Mouse (Mus musculus): ENCODE results near the gene Slc5a5. TPM values are rescaled to one million over a fixed set of nuclear protein-coding genes. Genes with fewer than 3 reads are reported as not detected.

Slc5a5 gene
- polyA plus RNA-seq, 1 experiment from 2014 or later, result 1.6 TPM

DNA sequence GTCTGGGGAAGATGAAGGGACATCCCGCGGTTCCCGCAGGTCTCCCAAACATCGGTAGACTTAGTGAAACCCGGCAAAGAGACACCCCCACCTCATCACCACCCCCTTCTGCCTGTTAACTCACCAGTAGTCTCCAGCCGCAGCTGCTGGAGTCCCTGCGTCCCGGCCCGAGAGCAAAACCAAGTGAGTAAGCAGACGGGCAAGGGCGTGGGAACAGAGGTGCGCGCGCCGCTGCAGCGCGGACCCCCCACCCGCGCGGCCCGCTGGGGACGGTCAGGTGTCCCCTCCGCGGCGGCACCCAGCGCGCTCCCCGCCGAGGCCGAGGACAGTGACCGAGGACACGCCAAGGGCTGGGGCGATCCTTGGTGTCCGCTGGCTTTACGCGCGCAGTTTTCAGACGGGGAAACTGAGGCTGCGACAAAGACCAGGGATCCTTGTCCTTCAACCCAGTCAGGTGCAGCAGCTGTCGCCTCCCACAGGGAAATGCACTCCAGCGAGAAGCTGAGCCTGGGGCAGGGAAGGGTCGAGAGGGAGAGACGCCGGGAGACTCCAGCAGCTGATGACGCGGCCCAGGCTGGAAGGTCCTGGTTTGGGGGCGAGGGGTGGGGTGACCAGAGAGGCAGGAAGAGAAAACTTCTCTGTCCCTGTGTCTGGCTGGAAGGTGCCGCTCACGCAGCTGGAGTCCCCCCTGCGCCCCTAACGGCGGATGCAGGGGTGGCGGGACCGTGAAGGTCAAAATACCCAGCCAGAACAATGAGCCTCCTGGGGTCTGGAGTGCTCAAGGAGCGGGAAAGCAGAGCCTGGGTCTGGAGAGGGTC lies 29.5 kb downstream of the Slc5a5 start, which contains the start of gene Kcnn1:
Gene Kcnn1 (minus strand): TSS at position 435 of the 818 bp plus-strand sequence.
- Histone ChIP-seq H3K9ac (peak within 1 kb of the TSS; percentile 80), H3K4me2 (peak within 1 kb of the TSS; percentile 96), H3K9me3 (no peaks in the 10 kb centered on the region), H3K4me3 (peak within 1 kb of the TSS; percentile 58), H3K36me3 (peaks cover 6% of the 10 kb centered on the region), H3K4me1 (replicated peaks) (peaks cover 66% of the 10 kb centered on the region), H3K27me3 (peaks cover 17% of the 10 kb centered on the region; the same call in 1 of the 2 replicates), H3K27ac (replicated peaks) (peak within 1 kb of the TSS; percentile 97)
- WGBS, result under 1% methylated on average over 55 of the region's 55 CpGs
- no peak for ATAC-seq (ENCODE audit: low read depth)

DNA sequence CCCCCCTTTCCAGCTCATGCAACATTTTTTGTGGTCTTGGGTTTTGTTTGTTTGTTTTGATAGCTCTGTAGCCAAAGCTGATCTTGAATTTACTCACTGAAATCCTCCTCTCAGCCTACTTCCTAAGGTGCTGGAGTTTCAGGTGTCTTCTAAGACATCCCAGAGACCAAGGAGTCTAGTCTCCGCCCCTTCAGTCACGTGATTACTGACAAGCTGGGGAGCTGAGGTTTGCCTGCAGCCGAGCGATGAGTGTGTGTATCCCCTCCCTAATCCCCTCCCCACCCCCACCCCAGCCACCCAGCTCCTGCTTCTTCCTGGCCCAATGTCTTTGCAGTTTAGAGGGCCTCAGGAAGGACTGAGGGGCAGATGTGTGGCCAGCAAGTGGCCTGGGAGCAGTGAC lies 35.0 kb downstream of the Slc5a5 start:
- no peak for ATAC-seq (ENCODE audit: low read depth)
- Histone ChIP-seq H3K27me3 (peaks cover 13% of the 10 kb centered on the region; the same call in 1 of the 2 replicates), H3K4me1 (replicated peaks) (peaks cover 57% of the 10 kb centered on the region), H3K9me3 (no peaks in the 10 kb centered on the region), H3K9ac (peak overlapping the region; percentile 26; the same call in 1 of the 2 replicates), H3K4me2 (peak overlapping the region; percentile 69; the same call in 1 of the 2 replicates), H3K27ac (replicated peaks) (no peak overlapping the region), H3K36me3 (peaks cover 11% of the 10 kb centered on the region; the same call in 1 of the 2 replicates), H3K4me3 (no peak overlapping the region)
- WGBS, result 7% methylated on average over 4 of the region's 4 CpGs

DNA sequence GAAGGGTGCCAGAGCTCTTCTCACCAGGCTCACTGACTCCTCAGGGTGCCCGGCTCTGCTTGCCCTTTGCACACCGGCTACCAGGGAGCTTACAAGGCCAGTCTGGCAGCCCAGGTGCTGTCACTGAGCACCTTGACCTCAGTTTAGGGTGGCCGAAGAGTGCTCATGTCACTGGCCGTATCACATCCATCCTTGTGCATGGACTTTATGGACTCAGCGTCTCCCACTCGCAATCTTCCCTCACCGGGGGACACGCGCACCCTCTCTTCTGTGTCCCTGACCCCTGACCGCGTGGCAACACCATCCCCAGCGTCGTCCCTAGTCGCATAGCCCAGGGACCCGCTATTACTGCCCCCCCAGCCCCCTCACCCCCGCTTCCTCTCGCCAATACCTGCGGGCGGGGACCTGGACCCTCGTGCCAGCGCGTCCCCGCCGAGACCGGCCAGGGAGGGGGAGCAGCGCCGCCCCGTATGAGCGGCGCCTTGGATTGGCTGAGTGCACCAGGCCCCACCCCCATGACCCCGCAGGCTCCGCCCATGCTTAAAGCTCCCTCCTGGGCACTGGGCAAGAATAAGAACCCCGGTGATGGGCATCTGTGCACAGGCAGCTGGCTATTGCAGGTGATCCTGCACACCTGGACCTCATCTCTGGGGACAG lies 35.9 kb downstream of the Slc5a5 start:
- Histone ChIP-seq H3K4me3 (peak overlapping the region; percentile 47), H3K27me3 (0 out of 2 replicates have a peak, but pooled peaks cover 5% of the 10 kb centered on the region), H3K9ac (peak overlapping the region; percentile 65), H3K9me3 (no peaks in the 10 kb centered on the region), H3K4me2 (peak overlapping the region; percentile 69), H3K36me3 (peaks cover 14% of the 10 kb centered on the region; the same call in 1 of the 2 replicates), H3K4me1 (replicated peaks) (peaks cover 56% of the 10 kb centered on the region), H3K27ac (replicated peaks) (no peak overlapping the region; the same call in 1 of the 2 replicates)
- ATAC-seq (ENCODE audit: low read depth), result peak; percentile 75
- 6% methylated on average over 33 of the region's 33 CpGs for WGBS

DNA sequence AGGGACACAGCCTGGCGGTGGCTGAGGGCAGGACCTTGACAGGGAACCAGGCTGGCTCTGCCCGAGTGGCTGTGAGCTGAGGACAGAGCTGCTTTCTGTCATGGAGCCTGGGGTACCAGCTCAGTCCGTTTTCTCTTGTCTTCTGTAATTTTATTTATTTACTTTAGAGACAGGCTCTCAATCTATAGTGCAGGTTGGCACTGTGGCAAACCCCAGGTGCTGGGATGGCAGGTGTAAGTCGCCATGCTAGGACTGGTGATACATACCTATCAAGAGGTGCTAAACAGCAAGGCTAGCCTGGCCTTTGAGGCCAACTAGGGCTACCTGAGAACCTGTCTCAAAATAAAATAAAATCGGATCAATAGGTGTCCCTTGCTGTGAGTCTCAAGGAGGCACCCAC lies 36.5 kb downstream of the Slc5a5 start:
- peak overlapping the region; percentile 8; the same call in 1 of the 2 replicates for H3K9ac ChIP-seq
- no peaks in the 10 kb centered on the region for H3K9me3 ChIP-seq
- no peaks in the 10 kb centered on the region for H3K27me3 ChIP-seq
- peak overlapping the region; percentile 47 for H3K4me3 ChIP-seq
- no peak for ATAC-seq (ENCODE audit: low read depth)
- 68% methylated on average over 5 of the region's 5 CpGs for WGBS
- H3K27ac ChIP-seq (replicated peaks), result no peak overlapping the region
- peaks cover 14% of the 10 kb centered on the region; the same call in 1 of the 2 replicates for H3K36me3 ChIP-seq
- peak overlapping the region; percentile 69 for H3K4me2 ChIP-seq
- H3K4me1 ChIP-seq (replicated peaks), result peaks cover 52% of the 10 kb centered on the region

DNA sequence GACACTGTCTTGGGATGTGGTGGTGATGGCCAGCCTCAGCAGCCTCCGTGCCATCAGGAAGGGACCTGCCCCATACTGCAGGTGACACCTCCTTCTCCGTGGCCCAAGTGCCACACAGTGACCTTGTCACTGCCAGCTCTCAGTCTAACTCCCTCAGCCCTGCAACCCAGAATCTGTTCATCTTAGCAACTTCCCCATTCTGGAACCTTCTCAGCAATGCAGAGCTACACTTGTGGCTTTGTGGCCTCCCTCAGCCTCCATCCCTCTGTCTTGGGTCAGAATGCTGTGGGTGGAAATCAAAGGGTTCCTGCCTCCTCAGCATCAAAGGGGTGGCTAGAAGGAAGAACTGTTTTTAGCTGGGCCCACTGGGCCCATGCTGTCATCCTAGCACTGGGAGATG lies 38.7 kb downstream of the Slc5a5 start:
- no peaks in the 10 kb centered on the region for H3K27me3 ChIP-seq
- H3K4me3 ChIP-seq, result no peak overlapping the region
- peaks cover 16% of the 10 kb centered on the region; the same call in 1 of the 2 replicates for H3K36me3 ChIP-seq
- no peak overlapping the region for H3K27ac ChIP-seq (replicated peaks)
- H3K4me2 ChIP-seq, result no peak overlapping the region
- no peak for ATAC-seq (ENCODE audit: low read depth)
- peaks cover 49% of the 10 kb centered on the region for H3K4me1 ChIP-seq (replicated peaks)
- 91% methylated on average over 2 of the region's 2 CpGs for WGBS
- no peaks in the 10 kb centered on the region for H3K9me3 ChIP-seq
- no peak overlapping the region for H3K9ac ChIP-seq

DNA sequence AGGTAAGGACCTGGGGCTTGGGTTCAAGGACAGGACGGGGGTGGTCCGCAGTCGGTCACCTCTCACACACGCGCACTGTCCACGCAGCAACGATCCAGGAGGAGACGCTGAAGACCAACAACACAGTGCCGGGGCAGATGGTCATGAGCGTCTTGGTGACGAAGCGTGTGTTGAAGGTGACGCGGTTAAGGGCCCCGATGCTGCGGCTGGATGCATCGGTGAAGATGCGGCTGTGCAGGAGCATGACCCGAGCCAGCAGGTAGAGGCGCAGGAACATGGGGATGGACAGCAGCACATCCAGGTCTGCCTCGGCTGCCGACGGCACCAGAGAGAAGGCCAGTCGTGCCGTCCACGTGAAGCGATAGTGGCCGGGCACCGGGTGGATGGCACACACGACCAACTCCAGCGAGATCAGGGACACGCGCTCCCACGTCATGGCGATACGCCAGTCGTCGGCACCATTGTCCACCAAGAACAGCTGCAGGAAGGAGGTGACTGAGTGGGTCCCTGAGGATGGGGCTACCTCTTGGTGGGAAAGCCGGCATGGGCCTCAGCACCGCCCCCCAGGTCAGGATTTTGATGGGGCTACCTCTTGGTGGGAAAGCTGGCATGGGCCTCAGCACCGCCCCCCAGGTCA lies 39.8 kb downstream of the Slc5a5 start:
- H3K9me3 ChIP-seq, result no peaks in the 10 kb centered on the region
- H3K27ac ChIP-seq (replicated peaks), result no peak overlapping the region
- no peak overlapping the region for H3K4me2 ChIP-seq
- peaks cover 16% of the 10 kb centered on the region; the same call in 1 of the 2 replicates for H3K36me3 ChIP-seq
- H3K4me1 ChIP-seq (replicated peaks), result peaks cover 39% of the 10 kb centered on the region
- WGBS, result 94% methylated on average over 41 of the region's 41 CpGs
- no peak overlapping the region for H3K4me3 ChIP-seq
- H3K9ac ChIP-seq, result no peak overlapping the region
- no peak for ATAC-seq (ENCODE audit: low read depth)
- H3K27me3 ChIP-seq, result no peaks in the 10 kb centered on the region

DNA sequence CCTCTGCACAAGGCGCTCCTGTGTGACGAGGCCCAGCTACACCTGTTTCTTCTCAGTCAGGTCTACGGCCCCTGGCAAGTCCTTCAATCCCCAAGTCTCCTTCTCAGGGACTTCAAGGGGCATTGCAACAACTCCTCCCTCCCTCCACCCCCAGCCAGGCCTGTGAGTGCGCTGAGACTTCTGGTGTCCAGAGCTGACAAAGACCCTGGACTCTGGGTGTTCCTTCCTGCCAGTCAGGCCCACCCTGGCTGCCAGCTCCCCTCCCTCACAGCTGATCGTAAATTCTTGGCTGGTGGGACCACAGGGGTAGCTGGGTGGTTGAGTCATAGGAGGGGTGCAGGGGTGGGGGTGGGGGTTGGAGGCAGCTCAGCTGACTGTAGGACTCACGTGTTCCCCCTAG lies 40.7 kb downstream of the Slc5a5 start:
- H3K9me3 ChIP-seq, result no peaks in the 10 kb centered on the region
- H3K36me3 ChIP-seq, result peaks cover 16% of the 10 kb centered on the region; the same call in 1 of the 2 replicates
- H3K4me3 ChIP-seq, result no peak overlapping the region
- H3K4me1 ChIP-seq (replicated peaks), result peaks cover 30% of the 10 kb centered on the region
- no peak for ATAC-seq (ENCODE audit: low read depth)
- H3K4me2 ChIP-seq, result no peak overlapping the region
- H3K27ac ChIP-seq (replicated peaks), result no peak overlapping the region
- 49% methylated on average over 6 of the region's 6 CpGs for WGBS
- no peak overlapping the region for H3K9ac ChIP-seq
- no peaks in the 10 kb centered on the region for H3K27me3 ChIP-seq

DNA sequence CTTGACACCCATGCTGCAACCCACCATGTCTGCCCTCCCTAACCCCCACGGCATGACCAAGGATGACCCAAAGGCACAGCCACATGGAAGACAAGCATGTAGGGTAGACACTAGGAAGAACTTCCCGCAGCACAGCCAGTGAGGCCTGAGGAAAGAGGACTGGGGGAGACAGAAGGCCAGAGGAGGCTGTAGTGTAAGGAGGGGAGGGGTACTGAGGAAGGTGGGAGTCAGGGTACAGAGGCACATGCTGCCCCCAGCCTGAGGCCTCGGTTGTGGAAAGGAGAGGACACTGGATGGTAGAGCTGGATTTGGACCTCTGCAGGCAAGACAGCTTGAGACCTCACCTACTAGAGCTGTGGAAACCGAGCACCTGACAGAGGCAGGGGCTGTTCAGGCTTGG lies 41.6 kb downstream of the Slc5a5 start:
- Histone ChIP-seq H3K27ac (replicated peaks) (no peak overlapping the region), H3K4me1 (replicated peaks) (peaks cover 21% of the 10 kb centered on the region), H3K36me3 (peaks cover 16% of the 10 kb centered on the region; the same call in 1 of the 2 replicates), H3K4me2 (no peak overlapping the region), H3K9me3 (no peaks in the 10 kb centered on the region), H3K27me3 (no peaks in the 10 kb centered on the region), H3K4me3 (no peak overlapping the region), H3K9ac (no peak overlapping the region)
- WGBS, result 92% methylated on average over 4 of the region's 4 CpGs
- no peak for ATAC-seq (ENCODE audit: low read depth)

DNA sequence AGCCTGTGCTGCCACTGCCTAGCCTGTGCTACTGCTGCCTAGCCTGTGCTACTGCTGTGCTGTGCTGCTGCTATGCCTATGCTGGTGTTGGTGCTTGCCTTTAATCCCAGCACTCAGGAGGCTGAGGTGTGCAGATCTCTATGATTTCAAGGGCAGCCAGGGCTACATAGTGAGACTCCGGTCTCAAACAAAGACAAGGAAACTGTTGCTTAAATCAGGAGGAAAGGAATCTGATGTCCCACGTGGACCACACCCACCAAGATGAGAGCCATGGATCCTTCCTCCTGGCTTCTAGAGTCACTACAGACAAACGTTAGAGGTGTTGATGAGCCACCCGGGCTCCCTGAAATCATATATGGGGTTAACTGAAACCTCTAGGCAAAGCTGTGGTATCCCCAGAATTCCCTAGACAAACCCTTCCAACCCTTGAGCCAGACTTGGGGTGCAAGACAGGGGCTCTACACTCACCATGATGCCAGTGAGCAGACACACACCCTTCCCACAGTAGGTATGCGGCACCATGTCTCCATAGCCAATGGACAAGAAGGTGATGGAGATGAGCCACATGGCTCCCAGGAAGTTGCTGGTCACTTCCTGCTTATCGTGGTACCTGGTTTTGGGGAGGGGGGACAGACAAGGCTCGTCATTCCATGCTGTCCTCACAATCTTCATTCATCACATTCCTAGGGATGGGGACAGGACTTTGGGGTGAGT lies 42.3 kb downstream of the Slc5a5 start:
- Histone ChIP-seq H3K9me3 (no peaks in the 10 kb centered on the region), H3K27me3 (no peaks in the 10 kb centered on the region), H3K4me1 (replicated peaks) (peaks cover 16% of the 10 kb centered on the region), H3K9ac (no peak overlapping the region), H3K27ac (replicated peaks) (no peak overlapping the region), H3K4me2 (no peak overlapping the region), H3K36me3 (peaks cover 16% of the 10 kb centered on the region; the same call in 1 of the 2 replicates), H3K4me3 (no peak overlapping the region)
- no peak for ATAC-seq (ENCODE audit: low read depth)
- WGBS, result 80% methylated on average over 7 of the region's 7 CpGs

DNA sequence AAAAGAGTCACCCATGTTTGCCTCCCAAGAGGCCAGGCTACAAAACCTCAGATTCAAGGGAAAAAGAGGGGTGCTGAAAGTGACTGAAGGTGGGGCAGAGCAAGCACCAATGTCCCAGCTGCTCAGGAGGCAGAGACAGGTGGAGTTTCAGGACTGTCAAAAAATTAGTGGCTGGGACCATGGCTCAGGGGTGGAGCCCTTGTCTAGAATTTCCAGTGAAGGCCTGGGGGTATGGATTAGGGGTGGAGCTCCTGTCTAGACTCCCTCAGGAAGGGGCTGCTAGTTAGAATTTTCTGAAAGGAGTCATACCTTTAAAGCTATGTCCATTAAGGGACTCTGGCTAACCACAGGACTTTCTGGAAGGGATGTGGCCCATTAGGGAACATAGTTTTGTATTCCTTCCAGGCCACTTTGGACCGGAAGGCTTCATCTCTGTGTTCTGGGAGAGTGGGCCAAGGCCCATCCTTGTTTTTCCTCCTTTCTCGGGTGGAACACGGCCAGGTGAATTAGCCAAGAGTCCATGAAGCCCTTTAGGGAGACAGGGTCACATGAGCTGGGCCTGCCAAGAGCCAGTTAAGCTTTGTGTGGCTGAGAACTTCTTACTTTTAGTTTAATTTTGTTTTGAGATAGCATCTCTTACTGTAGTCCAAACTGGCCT lies 43.1 kb downstream of the Slc5a5 start:
- ATAC-seq (ENCODE audit: low read depth), result no peak
- Histone ChIP-seq H3K4me3 (no peak overlapping the region), H3K9me3 (no peaks in the 10 kb centered on the region), H3K4me1 (replicated peaks) (peaks cover 12% of the 10 kb centered on the region), H3K4me2 (no peak overlapping the region), H3K27ac (replicated peaks) (no peak overlapping the region), H3K36me3 (peaks cover 16% of the 10 kb centered on the region; the same call in 1 of the 2 replicates), H3K27me3 (no peaks in the 10 kb centered on the region), H3K9ac (no peak overlapping the region)
- 89% methylated on average over 3 of the region's 3 CpGs for WGBS
